Mouse (Mus musculus) erythroblast, embryonic 14.5 days (primary cell): ENCODE data around the gene Exph5.

ENCODE experiments used
- GATA1 ChIP-seq: IDR thresholded peaks from 2 replicates; pipeline ENCODE4 v1.6.1; 2012; ENCODE audit warnings: low read length, inconsistent platforms, mixed read lengths
- TAL1 ChIP-seq: IDR thresholded peaks from 3 replicates; pipeline ENCODE4 v1.6.1; 2012; ENCODE audit warnings: low read length, inconsistent platforms, mixed read lengths

DNA sequence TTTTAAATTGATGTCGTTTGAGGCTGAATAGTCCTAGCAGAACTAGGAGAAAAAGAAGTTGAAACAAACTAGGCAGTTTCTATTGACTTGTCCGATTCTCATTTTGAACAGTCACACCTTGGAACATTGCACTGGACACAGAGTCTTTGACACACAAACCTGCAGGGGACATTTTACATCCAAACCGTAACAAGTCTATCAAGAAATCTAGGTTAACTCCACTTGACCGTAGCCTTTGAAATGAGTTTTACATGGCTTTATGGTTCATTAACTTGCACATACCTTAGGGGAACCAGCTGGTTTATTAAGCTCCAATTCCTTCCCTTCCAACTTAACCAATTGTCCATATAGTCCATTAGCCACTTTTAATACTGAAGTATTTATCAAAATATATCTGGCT lies 99.2 kb downstream of the Exph5 start:
- TF ChIP-seq TAL1, result no peak
- no peak for TF ChIP-seq GATA1
